Mouse (Mus musculus) CD4-positive helper T cell, adult 2 months (primary cell): ENCODE measurements around the gene Dusp6.

ENCODE experiments used
- DNase-seq: peaks from one replicate; pipeline ENCODE4 v3.0.0-alpha.2; 2012; ENCODE audit warnings: low read depth, missing footprints, low spot score

The Dusp6 gene

GRCm38 (mm10) chr10:99244655-99245260, 18.3 kb upstream of the Dusp6 start:
- peak; percentile 59 for DNase-seq

GRCm38 (mm10) chr10:99246797-99247508, 16.1 kb upstream of the Dusp6 start:
- no peak for DNase-seq

- no peak for DNase-seq
Observed at GRCm38 (mm10) chr10:99250874-99251281, 12.2 kb upstream of the Dusp6 start.

- DNase-seq = no peak
Observed at GRCm38 (mm10) chr10:99253412-99253811, 9.6 kb upstream of the Dusp6 start.

GRCm38 (mm10) chr10:99255830-99256570, 7.0 kb upstream of the Dusp6 start:
- DNase-seq = no peak

- no peak for DNase-seq
Observed at GRCm38 (mm10) chr10:99257531-99257930, 5.5 kb upstream of the Dusp6 start.

- no peak for DNase-seq
Observed at GRCm38 (mm10) chr10:99259840-99260239, 3.2 kb upstream of the Dusp6 start.

- DNase-seq = no peak
Observed at GRCm38 (mm10) chr10:99261151-99261635, 1.8 kb upstream of the Dusp6 start.

GRCm38 (mm10) chr10:99261636-99262318, 1.3 kb upstream of the Dusp6 start:
- DNase-seq = peak; percentile 93

GRCm38 (mm10) chr10:99262319-99262866, 638 bp upstream of the Dusp6 start:
- DNase-seq = no peak

GRCm38 (mm10) chr10:99263419-99264221, 589 bp downstream of the Dusp6 start:
- DNase-seq = peak; percentile 63

GRCm38 (mm10) chr10:99264301-99265010, 1.4 kb downstream of the Dusp6 start:
- DNase-seq = peak; percentile 40

GRCm38 (mm10) chr10:99265011-99265694, 2.1 kb downstream of the Dusp6 start:
- peak; percentile 41 for DNase-seq

GRCm38 (mm10) chr10:99266025-99266424, 3.0 kb downstream of the Dusp6 start:
- DNase-seq = no peak

- DNase-seq = no peak
Observed at GRCm38 (mm10) chr10:99267621-99268020, 4.6 kb downstream of the Dusp6 start.

- DNase-seq = peak; percentile 72
Observed at GRCm38 (mm10) chr10:99268421-99269300, 5.6 kb downstream of the Dusp6 start.

GRCm38 (mm10) chr10:99269301-99269701, 6.3 kb downstream of the Dusp6 start:
- DNase-seq = no peak

- no peak for DNase-seq
Observed at GRCm38 (mm10) chr10:99269704-99270103, 6.7 kb downstream of the Dusp6 start.
